Mouse (Mus musculus): Measurements from ENCODE around the gene Arid3a.

GRCm38 (mm10) chr10:79976071-79976721, 49.4 kb downstream of the Arid3a start:
- no peak for TF ChIP-seq POLR2A (IDR thresholded peaks at IDR 0.05; ENCODE audit: borderline replicate concordance, extremely low read depth, insufficient read depth, insufficient read length, poor library complexity, severe bottlenecking)
- no peak for TF ChIP-seq CTCF (IDR thresholded peaks at IDR 0.05; ENCODE audit: borderline replicate concordance, extremely low read depth, insufficient read depth, insufficient read length)
